Mouse (Mus musculus): ENCODE measurements around the gene Gtpbp10.

Gtpbp10 gene

GRCm38 (mm10) chr5:5510989-5511388 lies 48.3 kb downstream of the Gtpbp10 start:
- H3K36me3 ChIP-seq (ENCODE audit: control insufficient read depth, insufficient read depth, low read length, poor library complexity, severe bottlenecking) = no peaks in the 10 kb centered on the region
- H3K27me3 ChIP-seq (ENCODE audit: control insufficient read depth, insufficient read depth, low read length, poor library complexity, severe bottlenecking) = no peaks in the 10 kb centered on the region
- no peak for DNase-seq (ENCODE audit: low read depth, low spot score)

- H3K27me3 ChIP-seq (ENCODE audit: control insufficient read depth, insufficient read depth, low read length, poor library complexity, severe bottlenecking) = no peaks in the 10 kb centered on the region
- no peaks in the 10 kb centered on the region for H3K36me3 ChIP-seq (ENCODE audit: control insufficient read depth, insufficient read depth, low read length, poor library complexity, severe bottlenecking)
- DNase-seq (ENCODE audit: low read depth, low spot score) = no peak
These were observed 48.9 kb downstream of the Gtpbp10 start for GRCm38 (mm10) chr5:5510304-5510887.

GRCm38 (mm10) chr5:5508231-5508630 lies 51.1 kb downstream of the Gtpbp10 start:
- no peak for DNase-seq (ENCODE audit: low read depth, low spot score)
- Histone ChIP-seq H3K36me3 (ENCODE audit: control insufficient read depth, insufficient read depth, low read length, poor library complexity, severe bottlenecking) (no peaks in the 10 kb centered on the region), H3K27me3 (ENCODE audit: control insufficient read depth, insufficient read depth, low read length, poor library complexity, severe bottlenecking) (no peaks in the 10 kb centered on the region)

- peak; percentile 33 for DNase-seq (ENCODE audit: low read depth, low spot score)
- Histone ChIP-seq H3K27me3 (ENCODE audit: control insufficient read depth, insufficient read depth, low read length, poor library complexity, severe bottlenecking) (no peaks in the 10 kb centered on the region), H3K36me3 (ENCODE audit: control insufficient read depth, insufficient read depth, low read length, poor library complexity, severe bottlenecking) (no peaks in the 10 kb centered on the region)
These were observed 51.6 kb downstream of the Gtpbp10 start for GRCm38 (mm10) chr5:5507701-5508225.

- H3K27me3 ChIP-seq (ENCODE audit: control insufficient read depth, insufficient read depth, low read length, poor library complexity, severe bottlenecking) = no peaks in the 10 kb centered on the region
- DNase-seq (ENCODE audit: low read depth, low spot score) = no peak
- H3K36me3 ChIP-seq (ENCODE audit: control insufficient read depth, insufficient read depth, low read length, poor library complexity, severe bottlenecking) = no peaks in the 10 kb centered on the region
These were observed 54.9 kb downstream of the Gtpbp10 start for GRCm38 (mm10) chr5:5504456-5504855.

GRCm38 (mm10) chr5:5503381-5503780 lies 56.0 kb downstream of the Gtpbp10 start:
- no peak for DNase-seq (ENCODE audit: low read depth, low spot score)
- no peaks in the 10 kb centered on the region for H3K27me3 ChIP-seq (ENCODE audit: control insufficient read depth, insufficient read depth, low read length, poor library complexity, severe bottlenecking)
- H3K36me3 ChIP-seq (ENCODE audit: control insufficient read depth, insufficient read depth, low read length, poor library complexity, severe bottlenecking) = no peaks in the 10 kb centered on the region

- H3K27me3 ChIP-seq (ENCODE audit: control insufficient read depth, insufficient read depth, low read length, poor library complexity, severe bottlenecking) = no peaks in the 10 kb centered on the region
- no peak for DNase-seq (ENCODE audit: low read depth, low spot score)
- no peaks in the 10 kb centered on the region for H3K36me3 ChIP-seq (ENCODE audit: control insufficient read depth, insufficient read depth, low read length, poor library complexity, severe bottlenecking)
These were observed 57.8 kb downstream of the Gtpbp10 start for GRCm38 (mm10) chr5:5501583-5501982.

GRCm38 (mm10) chr5:5496393-5496792 lies 62.9 kb downstream of the Gtpbp10 start:
- no peak for DNase-seq (ENCODE audit: low read depth, low spot score)

GRCm38 (mm10) chr5:5495042-5495441 lies 64.3 kb downstream of the Gtpbp10 start:
- DNase-seq (ENCODE audit: low read depth, low spot score) = no peak
- no peaks in the 10 kb centered on the region for H3K27me3 ChIP-seq (ENCODE audit: control insufficient read depth, insufficient read depth, low read length, poor library complexity, severe bottlenecking)
- H3K36me3 ChIP-seq (ENCODE audit: control insufficient read depth, insufficient read depth, low read length, poor library complexity, severe bottlenecking) = no peaks in the 10 kb centered on the region

More at GRCm38 (mm10) chr5:5496393-5496792, 62.9 kb downstream of the Gtpbp10 start:
- no peaks in the 10 kb centered on the region for H3K27me3 ChIP-seq (ENCODE audit: control insufficient read depth, insufficient read depth, low read length, poor library complexity, severe bottlenecking)
- no peaks in the 10 kb centered on the region for H3K36me3 ChIP-seq (ENCODE audit: control insufficient read depth, insufficient read depth, low read length, poor library complexity, severe bottlenecking)

GRCm38 (mm10) chr5:5494269-5495005 lies 64.9 kb downstream of the Gtpbp10 start:
- H3K36me3 ChIP-seq (ENCODE audit: control insufficient read depth, insufficient read depth, low read length, poor library complexity, severe bottlenecking) = no peaks in the 10 kb centered on the region
- no peaks in the 10 kb centered on the region for H3K27me3 ChIP-seq (ENCODE audit: control insufficient read depth, insufficient read depth, low read length, poor library complexity, severe bottlenecking)
- peak; percentile 58 for DNase-seq (ENCODE audit: low read depth, low spot score)

- H3K27me3 ChIP-seq (ENCODE audit: control insufficient read depth, insufficient read depth, low read length, poor library complexity, severe bottlenecking) = no peaks in the 10 kb centered on the region
These were observed 67.2 kb downstream of the Gtpbp10 start for GRCm38 (mm10) chr5:5492163-5492562.

More at GRCm38 (mm10) chr5:5492163-5492562, 67.2 kb downstream of the Gtpbp10 start:
- no peaks in the 10 kb centered on the region for H3K36me3 ChIP-seq (ENCODE audit: control insufficient read depth, insufficient read depth, low read length, poor library complexity, severe bottlenecking)
- DNase-seq (ENCODE audit: low read depth, low spot score) = no peak

Measured in splenic B cell, adult 2 months (primary cell).